Mouse (Mus musculus) ovary, adult 2 months (tissue): ENCODE data around the gene 1810062G17Rik. TPM values are rescaled to one million over a fixed set of nuclear protein-coding genes. Genes with fewer than 3 reads are reported as not detected.

Experiments used
- polyA plus RNA-seq: library from polyadenylated mRNA; depleted of rRNA; stranded (reverse); fragments of >200 nt; gene quantifications from 2 replicates; pipeline ENCODE4 v1.2.3, GENCODE M21; 2012; rRNA removed

The 1810062G17Rik gene
- 1.9 and 2.1 TPM in 2 replicates for polyA plus RNA-seq

GRCm38 (mm10) chr3:36475532-36476087 lies at the start of gene 1810062G17Rik, which contains the start of gene Anxa5:
1810062G17Rik (plus strand) TSS chr3:36475937.
Anxa5 (minus strand) TSS chr3:36475894.

GRCm38 (mm10) chr3:36521073-36522060 lies 45.6 kb downstream of the 1810062G17Rik start, which contains the start of gene Gm11549:
Gm11549 (minus strand) TSS chr3:36521813.

Other genes starting within 250 kb of the 1810062G17Rik start
- 731 and 952 TPM in 2 replicates for gene Anxa5, start within 50 bp of the 1810062G17Rik start, polyA plus RNA-seq
- 0.07 and 0.20 TPM in 2 replicates for gene Gm11549, start 45.9 kb downstream of the 1810062G17Rik start, polyA plus RNA-seq
- 5.7 and 7.3 TPM in 2 replicates for gene Exosc9, start 76.7 kb downstream of the 1810062G17Rik start, polyA plus RNA-seq
- 68.2 and 95.3 TPM in 2 replicates for gene Ccna2, start 96.2 kb downstream of the 1810062G17Rik start, polyA plus RNA-seq
- 1.4 and 2.1 TPM in 2 replicates for gene Bbs7, start 137.5 kb downstream of the 1810062G17Rik start, polyA plus RNA-seq
- 7.6 and 10.8 TPM in 2 replicates for gene Trpc3, start 214.2 kb downstream of the 1810062G17Rik start, polyA plus RNA-seq